ENCODE assay signal across 8 mouse cellular contexts in genomic region chr4:147467207-147467606, GRCm38 (mm10). TPM values are rescaled to one million over a fixed set of nuclear protein-coding genes. Genes with fewer than 3 reads are reported as not detected.
A peak's percentile ranks its signal among the peaks of the same experiment; 100 is the strongest.
DNase-seq lines count a peak whose midpoint lies in the region; ATAC-seq lines count a peak whose summit lies in the region.
"Not testable (repeated sequence)": the region's sequence is repeated elsewhere in the genome, so short reads cannot be mapped to it uniquely, and the experiment has no call there.
"Had no signal": no experiment of that assay in that cellular context is flagged by ENCODE, and none has a peak within 500 bp of the region (broad histone marks: within the 10 kb centered on the region; RNA-seq: fewer than 3 reads in every experiment).

No protein-coding gene starts in this region.

- not testable (repeated sequence) for DNase-seq in embryonic facial prominence, embryonic 11.5 days (ENCODE audit: low spot score); intestine, embryonic 14.5 days (ENCODE audit: low spot score); neural tube, embryonic 11.5 days (ENCODE audit: low spot score)

- 92% methylated on average over 7 of the region's 7 CpGs for WGBS in embryonic facial prominence, embryonic 11.5 days
- 86% methylated on average over 7 of the region's 7 CpGs for WGBS in heart, embryonic 15.5 days
- WGBS in hindbrain, embryonic 12.5 days: 90% methylated on average over 7 of the region's 7 CpGs
- 94% methylated on average over 7 of the region's 7 CpGs for WGBS in intestine, embryonic 14.5 days
- WGBS in neural tube, embryonic 11.5 days: 89% methylated on average over 7 of the region's 7 CpGs

- not testable (repeated sequence) for H3K4me2 ChIP-seq in embryonic facial prominence, embryonic 11.5 days (ENCODE audit: low read depth, low read length); heart, embryonic 15.5 days; hindbrain, embryonic 12.5 days (replicated peaks); intestine, embryonic 14.5 days (ENCODE audit: low read length); neural tube, embryonic 11.5 days (ENCODE audit: low read depth)

- not testable (repeated sequence) for H3K9ac ChIP-seq in embryonic facial prominence, embryonic 11.5 days (replicated peaks; ENCODE audit: low read length); heart, embryonic 15.5 days; hindbrain, embryonic 12.5 days; intestine, embryonic 14.5 days (ENCODE audit: low read length); neural tube, embryonic 11.5 days (ENCODE audit: low read length)

- H3K36me3 ChIP-seq in embryonic facial prominence, embryonic 11.5 days (replicated peaks; ENCODE audit: control insufficient read depth, insufficient read depth, low read depth, low read length); heart, embryonic 15.5 days; hindbrain, embryonic 12.5 days; intestine, embryonic 14.5 days (ENCODE audit: control insufficient read depth, insufficient read depth, low read length); neural tube, embryonic 11.5 days (ENCODE audit: control insufficient read depth, insufficient read depth, low read length): not testable (repeated sequence)

- not testable (repeated sequence) for H3K27ac ChIP-seq in embryonic facial prominence, embryonic 11.5 days (replicated peaks; ENCODE audit: low read depth, low read length); heart, embryonic 15.5 days; hindbrain, embryonic 12.5 days; intestine, embryonic 14.5 days (ENCODE audit: low read depth); neural tube, embryonic 11.5 days (ENCODE audit: low read depth, low read length)

- ATAC-seq in embryonic facial prominence, embryonic 11.5 days (replicated peaks; ENCODE audit: insufficient number of reproducible peaks, low FRiP score, low TSS enrichment, low read depth): peak; percentile 34; the same call in 1 of the 2 replicates
- ATAC-seq in heart, embryonic 15.5 days (replicated peaks; ENCODE audit: insufficient number of reproducible peaks, insufficient read depth, low FRiP score, low read depth): peak; percentile 27; the same call in 1 of the 2 replicates
- 0 out of 2 replicates have a peak, but pooled peaks have one; percentile 40 for ATAC-seq in hindbrain, embryonic 12.5 days (ENCODE audit: low FRiP score)
- ATAC-seq in intestine, embryonic 14.5 days (replicated peaks; ENCODE audit: low FRiP score, low TSS enrichment, low read depth): 0 out of 2 replicates have a peak, but pooled peaks have one; percentile 27
- 0 out of 2 replicates have a peak, but pooled peaks have one; percentile 41 for ATAC-seq in neural tube, embryonic 11.5 days (ENCODE audit: insufficient read depth, low FRiP score, low TSS enrichment)

- H3K9me3 ChIP-seq in embryonic facial prominence, embryonic 11.5 days (replicated peaks; ENCODE audit: control insufficient read depth, low read length): not testable (repeated sequence)
- peaks cover 38% of the 10 kb centered on the region for H3K9me3 ChIP-seq in heart, embryonic 15.5 days (replicated peaks)
- H3K9me3 ChIP-seq in hindbrain, embryonic 12.5 days (replicated peaks): peaks cover 55% of the 10 kb centered on the region
- peaks cover 37% of the 10 kb centered on the region for H3K9me3 ChIP-seq in intestine, embryonic 14.5 days (ENCODE audit: control insufficient read depth, low read length)
- peaks cover 15% of the 10 kb centered on the region; the same call in 1 of the 2 replicates for H3K9me3 ChIP-seq in neural tube, embryonic 11.5 days (ENCODE audit: control insufficient read depth, low read length)

- not testable (repeated sequence) for H3K4me1 ChIP-seq in embryonic facial prominence, embryonic 11.5 days (ENCODE audit: control insufficient read depth, insufficient read depth, low read length); heart, embryonic 15.5 days (replicated peaks); hindbrain, embryonic 12.5 days; intestine, embryonic 14.5 days (replicated peaks; ENCODE audit: control insufficient read depth, insufficient read depth, low read length); neural tube, embryonic 11.5 days (ENCODE audit: control insufficient read depth, insufficient read depth, low read length)

- H3K4me3 ChIP-seq in embryonic facial prominence, embryonic 11.5 days (ENCODE audit: low read depth, low read length); heart, embryonic 15.5 days; hindbrain, embryonic 12.5 days; intestine, embryonic 14.5 days (ENCODE audit: low read depth, low read length); neural tube, embryonic 11.5 days (ENCODE audit: low read depth, low read length): not testable (repeated sequence)

- H3K27me3 ChIP-seq in embryonic facial prominence, embryonic 11.5 days (ENCODE audit: control insufficient read depth, insufficient read depth, low read length); heart, embryonic 15.5 days; hindbrain, embryonic 12.5 days; intestine, embryonic 14.5 days (replicated peaks; ENCODE audit: control insufficient read depth, insufficient read depth, low read length); neural tube, embryonic 11.5 days (ENCODE audit: control insufficient read depth, insufficient read depth, low read length): not testable (repeated sequence)

RNA-seq across cellular contexts. Expression of gene Zfp982, which starts 25.0 kb away (rescaled TPM):
- polyA plus RNA-seq in embryonic facial prominence, embryonic 11.5 days (2014; fragmentation: Nextera tagmentation; extraction: Ambion mirVana): 8.2 and 10.8 TPM in 2 replicates
- 4.8 and 5.5 TPM in 2 replicates for polyA plus RNA-seq in heart, embryonic 15.5 days (2015; fragmentation: Nextera tagmentation; extraction: Ambion mirVana)
- 8.5 and 9.8 TPM in 2 replicates for polyA plus RNA-seq in hindbrain, embryonic 12.5 days (2016; fragmentation: Nextera tagmentation; extraction: Ambion mirVana)
- 5.0 and 6.3 TPM in 2 replicates for polyA plus RNA-seq in intestine, embryonic 14.5 days (2014; fragmentation: Nextera tagmentation; extraction: Ambion mirVana)
- polyA plus RNA-seq in neural tube, embryonic 11.5 days (2014; fragmentation: Nextera tagmentation; extraction: Ambion mirVana): 6.1 and 7.1 TPM in 2 replicates
- polyA plus RNA-seq: erythroblast, embryonic 14.5 days; G1E; Patski had no signal
